Mouse (Mus musculus): ENCODE results near the gene Xylt1. TPM values are rescaled to one million over a fixed set of nuclear protein-coding genes. Genes with fewer than 3 reads are reported as not detected.
A peak's percentile ranks its signal among the peaks of the same experiment; 100 is the strongest.

Xylt1 gene
- polyA plus RNA-seq, 1 experiment, result 21.9 TPM

DNA sequence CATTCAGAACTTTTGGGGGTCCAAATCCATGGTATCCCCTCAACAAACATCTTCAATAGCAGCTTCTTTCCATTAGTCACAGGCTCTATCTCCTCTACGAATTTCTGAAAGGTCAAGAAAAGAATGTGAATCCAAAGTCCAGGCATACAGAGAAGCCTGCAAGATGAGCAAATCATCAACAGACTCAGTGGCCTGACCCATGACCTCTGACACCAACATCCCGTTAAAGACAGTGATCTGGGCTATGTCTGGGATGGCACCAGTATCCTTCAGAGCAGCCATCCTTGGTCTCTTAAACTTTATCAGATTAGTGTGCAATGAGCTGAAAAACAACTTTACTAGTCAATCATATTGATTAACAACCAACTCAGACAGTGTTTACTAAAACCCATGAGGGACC is 163.3 kb downstream of the Xylt1 start:
- no peak for DNase-seq (ENCODE audit: extremely low spot score in 1 of 2, low spot score in 1 of 2)

- no peak for DNase-seq (ENCODE audit: extremely low spot score in 1 of 2, low spot score in 1 of 2)
Measured at GRCm38 (mm10) chr7:117548301-117548700, 167.5 kb downstream of the Xylt1 start.

DNA sequence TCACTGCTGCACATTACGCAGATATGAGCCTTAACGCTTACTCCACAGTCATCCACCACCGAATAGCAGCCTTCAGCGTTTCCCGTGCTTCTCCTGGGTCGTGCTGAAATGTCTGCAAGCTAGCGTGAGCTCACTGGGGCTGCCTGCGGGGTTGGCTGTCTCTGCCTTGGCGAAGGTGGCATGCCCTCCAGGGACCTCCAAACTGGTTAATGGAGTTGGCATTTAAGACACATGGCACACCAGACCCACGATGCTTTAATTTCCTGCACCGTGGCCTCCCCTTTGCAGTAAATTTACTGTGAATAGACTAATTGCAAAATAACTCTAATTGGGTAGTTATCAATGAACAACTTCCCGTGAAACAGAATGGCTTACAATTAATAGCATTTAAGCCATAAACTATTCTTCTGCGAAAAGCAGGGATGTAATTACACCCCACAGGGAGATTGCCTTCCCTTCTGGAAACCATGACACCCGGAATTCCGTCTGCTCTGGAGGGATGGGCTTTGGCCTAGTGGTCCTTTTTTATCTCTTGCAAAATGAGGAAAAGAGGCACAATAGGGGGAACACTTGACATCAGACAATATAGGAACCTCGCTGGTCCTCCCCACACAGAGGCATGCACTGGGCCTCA is 170.3 kb downstream of the Xylt1 start:
- no peak for DNase-seq (ENCODE audit: extremely low spot score in 1 of 2, low spot score in 1 of 2)

GRCm38 (mm10) chr7:117553228-117553627 is 172.4 kb downstream of the Xylt1 start:
- peak in 1 of 2 experiments; percentile 30 for DNase-seq (ENCODE audit: extremely low spot score in 1 of 2, low spot score in 1 of 2)

DNA sequence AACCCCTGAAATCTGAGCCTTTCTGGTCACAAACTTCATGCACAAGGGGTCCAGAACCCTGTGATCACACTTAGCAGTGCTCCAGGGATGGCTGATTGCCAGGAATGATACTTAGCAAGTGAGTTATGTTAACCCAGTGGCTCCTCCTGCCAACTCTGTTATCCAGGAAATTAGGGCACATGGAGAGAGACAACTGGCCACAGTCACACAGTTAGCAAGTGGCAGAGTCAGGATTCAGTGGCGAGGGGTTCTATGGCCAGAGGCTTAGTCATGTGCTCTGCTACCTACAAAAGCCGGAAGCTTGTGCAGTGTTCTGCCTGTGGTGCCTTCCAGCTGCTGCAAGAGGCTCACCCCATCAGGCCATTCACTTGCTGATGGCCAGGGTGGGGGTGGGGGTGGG is 175.0 kb downstream of the Xylt1 start:
- no peak for DNase-seq (ENCODE audit: extremely low spot score in 1 of 2, low spot score in 1 of 2)

DNA sequence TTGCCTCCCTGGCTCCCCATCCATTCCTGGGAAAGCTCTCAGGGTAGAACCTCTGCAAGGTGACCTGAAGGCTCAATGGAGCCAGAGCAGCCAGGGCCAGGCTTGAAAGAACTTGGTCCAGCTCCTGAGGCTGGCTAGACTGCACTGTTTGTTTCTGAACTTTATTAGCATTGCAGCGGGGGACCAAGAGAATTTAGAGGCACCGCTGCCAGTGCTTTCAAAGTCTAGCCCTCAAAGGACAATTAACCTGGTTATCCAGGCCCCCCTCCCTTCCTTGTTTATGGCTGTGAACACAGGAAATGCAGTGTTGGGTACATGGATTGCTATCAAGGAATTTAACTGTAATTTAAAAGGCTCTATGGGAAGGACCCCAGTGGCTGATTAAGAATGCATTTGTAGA is 177.4 kb downstream of the Xylt1 start:
- DNase-seq (ENCODE audit: extremely low spot score in 1 of 2, low spot score in 1 of 2), result no peak

- no peak for DNase-seq (ENCODE audit: extremely low spot score in 1 of 2, low spot score in 1 of 2)
Measured at GRCm38 (mm10) chr7:117559051-117559450, 178.3 kb downstream of the Xylt1 start.

GRCm38 (mm10) chr7:117563939-117564499 is 183.2 kb downstream of the Xylt1 start:
- no peak for DNase-seq (ENCODE audit: extremely low spot score in 1 of 2, low spot score in 1 of 2)

- DNase-seq (ENCODE audit: extremely low spot score in 1 of 2, low spot score in 1 of 2), result no peak
Measured at GRCm38 (mm10) chr7:117564627-117565026, 183.8 kb downstream of the Xylt1 start.

GRCm38 (mm10) chr7:117566115-117566514 is 185.3 kb downstream of the Xylt1 start:
- no peak for DNase-seq (ENCODE audit: extremely low spot score in 1 of 2, low spot score in 1 of 2)

- no peak for DNase-seq (ENCODE audit: extremely low spot score in 1 of 2, low spot score in 1 of 2)
Measured at GRCm38 (mm10) chr7:117566833-117567232, 186.1 kb downstream of the Xylt1 start.

DNA sequence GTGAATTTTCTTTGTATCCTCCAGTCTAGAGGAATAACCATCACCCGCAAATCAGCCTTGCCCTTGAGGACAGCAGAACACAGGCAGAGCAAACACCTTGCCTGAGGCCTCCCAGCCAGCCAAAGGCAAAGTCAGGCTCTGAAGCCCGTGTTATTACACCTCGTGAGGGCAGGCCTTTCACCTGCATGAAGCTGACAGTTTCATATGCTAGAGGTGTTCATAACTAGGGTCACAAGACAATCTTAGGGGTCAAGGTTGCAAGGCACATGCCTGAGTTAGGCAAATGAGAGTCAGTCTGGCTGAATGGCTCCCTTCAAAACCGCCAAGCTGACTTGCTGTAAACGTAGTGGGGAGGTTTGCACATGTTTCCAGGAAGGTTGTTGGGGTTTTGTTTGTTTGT is 186.5 kb downstream of the Xylt1 start:
- no peak for DNase-seq (ENCODE audit: extremely low spot score in 1 of 2, low spot score in 1 of 2)

DNA sequence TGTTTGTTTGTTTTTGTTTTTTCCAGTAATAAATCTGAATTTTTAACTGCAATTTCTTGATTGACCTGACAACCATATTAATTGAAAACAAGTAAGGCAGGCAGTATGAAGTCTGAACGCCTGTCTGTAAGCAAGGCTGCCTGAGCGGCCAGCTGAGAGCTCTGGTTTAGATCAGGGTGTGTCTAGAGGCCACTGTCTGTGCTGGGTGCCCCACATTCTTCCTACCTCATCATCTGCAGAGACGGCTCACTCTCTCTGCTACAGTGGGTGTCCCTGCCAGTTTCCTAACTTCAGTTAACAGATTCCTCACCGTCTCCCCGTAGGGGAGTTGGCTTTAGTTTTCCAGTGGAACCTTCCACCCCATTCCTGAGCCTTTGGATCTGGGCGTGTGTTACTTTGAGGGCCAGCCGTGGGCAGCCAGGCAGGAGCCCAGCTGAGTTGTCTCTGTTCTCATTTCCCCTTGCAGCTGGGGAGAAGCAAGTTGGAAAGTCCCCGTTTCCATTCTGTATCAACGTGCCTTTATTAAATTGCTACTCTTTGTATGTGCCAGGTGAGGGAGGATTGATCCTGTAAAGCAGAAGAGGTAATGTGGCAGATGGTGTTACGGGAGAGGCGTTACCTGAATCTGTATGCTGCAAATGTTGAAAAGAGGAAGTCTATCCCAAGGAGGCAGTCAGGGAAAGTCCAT is 187.0 kb downstream of the Xylt1 start:
- DNase-seq (ENCODE audit: extremely low spot score in 1 of 2, low spot score in 1 of 2), result no peak

- no peak for DNase-seq (ENCODE audit: extremely low spot score in 1 of 2, low spot score in 1 of 2)
Measured at GRCm38 (mm10) chr7:117571131-117571530, 190.4 kb downstream of the Xylt1 start.

DNA sequence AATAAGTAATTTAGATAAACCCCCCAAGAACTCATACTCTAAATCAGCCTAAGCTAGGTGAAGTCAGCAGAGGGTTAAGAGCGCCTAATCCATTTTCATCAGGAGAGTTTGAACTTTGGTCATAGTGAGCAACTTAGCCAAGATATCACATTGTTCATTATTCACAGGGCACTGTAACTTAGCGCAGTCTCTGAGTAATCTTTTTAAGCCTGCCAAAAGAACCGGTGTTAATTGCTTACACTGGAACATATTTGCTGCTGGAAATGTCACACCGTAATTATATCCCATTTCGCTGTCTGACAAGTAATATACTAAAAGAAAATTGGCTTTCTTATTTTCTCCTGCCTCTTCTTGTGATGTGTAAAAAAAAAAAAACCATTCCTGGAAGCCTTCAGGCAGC is 190.9 kb downstream of the Xylt1 start:
- DNase-seq (ENCODE audit: extremely low spot score in 1 of 2, low spot score in 1 of 2), result peak in 1 of 2 experiments; percentile 33

- DNase-seq (ENCODE audit: extremely low spot score in 1 of 2, low spot score in 1 of 2), result peak in 1 of 2 experiments; percentile 66
Measured at GRCm38 (mm10) chr7:117573170-117573569, 192.4 kb downstream of the Xylt1 start.

- DNase-seq (ENCODE audit: extremely low spot score in 1 of 2, low spot score in 1 of 2), result no peak
Measured at GRCm38 (mm10) chr7:117575417-117575816, 194.6 kb downstream of the Xylt1 start.

- no peak for DNase-seq (ENCODE audit: extremely low spot score in 1 of 2, low spot score in 1 of 2)
Measured at GRCm38 (mm10) chr7:117577035-117577434, 196.3 kb downstream of the Xylt1 start.

- DNase-seq (ENCODE audit: extremely low spot score in 1 of 2, low spot score in 1 of 2), result no peak
Measured at GRCm38 (mm10) chr7:117585164-117585563, 204.4 kb downstream of the Xylt1 start.

GRCm38 (mm10) chr7:117586811-117587210 is 206.0 kb downstream of the Xylt1 start:
- no peak for DNase-seq (ENCODE audit: extremely low spot score in 1 of 2, low spot score in 1 of 2)

GRCm38 (mm10) chr7:117587234-117587929 is 206.6 kb downstream of the Xylt1 start:
- DNase-seq (ENCODE audit: extremely low spot score in 1 of 2, low spot score in 1 of 2), result peak in 1 of 2 experiments; percentile 33
